Mouse (Mus musculus) liver, embryonic 14.5 days (tissue): ENCODE measurements around the gene N4bp3. TPM values are rescaled to one million over a fixed set of nuclear protein-coding genes. Genes with fewer than 3 reads are reported as not detected.

ENCODE experiments used
- ATAC-seq: fragments of 200-750 bp; cut with Nextera tagmentation; 2 replicates; pipeline ENCODE4 v1.8.0; 2017; ENCODE audit warnings: moderate number of reproducible peaks, mild to moderate bottlenecking, moderate library complexity; ENCODE audit not compliant: insufficient read depth
- DNase-seq, 3 experiments: peaks; one replicate each; pipeline ENCODE4 v3.0.0-alpha.2; 2012 to 2013; ENCODE audit warnings: low read depth in 3 of 3, low spot score in 3 of 3
- H3K27ac ChIP-seq: fragments of 300-500 bp; sonication (generic); 2 replicates; pipeline ENCODE4 v1.5.1; 2014; ENCODE audit warnings: moderate library complexity, mild to moderate bottlenecking, control low read depth, inconsistent platforms
- H3K27me3 ChIP-seq: fragments of 300-500 bp; sonication (generic); 2 replicates; pipeline ENCODE4 v1.6.1; 2014; ENCODE audit warnings: mild to moderate bottlenecking, low read length, moderate library complexity; ENCODE audit not compliant: control insufficient read depth, insufficient read depth
- H3K36me3 ChIP-seq: fragments of 300-500 bp; sonication (generic); replicated peaks from 2 replicates; pipeline ENCODE4 v1.6.1; 2014; ENCODE audit warnings: low read depth; ENCODE audit not compliant: control insufficient read depth, insufficient read depth
- H3K4me1 ChIP-seq, 2 experiments: fragments of 200-500 bp in 1 of 2; fragments of 300-500 bp in 1 of 2; sonication (generic) in 1 of 2; replicated peaks; 2 replicates each; pipeline ENCODE4 v1.6.1; 2012 to 2014; ENCODE audit warnings: antibody characterized with exemption in 1 of 2, inconsistent platforms in 1 of 2, low read length in 1 of 2; ENCODE audit not compliant: control insufficient read depth in 2 of 2, insufficient read depth in 2 of 2
- H3K4me2 ChIP-seq: fragments of 300-500 bp; sonication (generic); 2 replicates; pipeline ENCODE4 v1.6.1; 2014; ENCODE audit warnings: low read depth, mild to moderate bottlenecking, control low read depth, moderate library complexity
- H3K4me3 ChIP-seq, 2 experiments: fragments of 200-500 bp in 1 of 2; fragments of 300-500 bp in 1 of 2; sonication (generic) in 1 of 2; 2 replicates each; pipeline ENCODE4 v1.5.1; 2012 to 2014; ENCODE audit warnings: low read depth in 2 of 2, low read length in 2 of 2, mild to moderate bottlenecking in 2 of 2, control low read depth in 1 of 2, inconsistent platforms in 1 of 2, moderate library complexity in 1 of 2; ENCODE audit not compliant: insufficient read depth in 1 of 2
- H3K9ac ChIP-seq: fragments of 300-500 bp; sonication (generic); replicated peaks from 2 replicates; pipeline ENCODE4 v1.6.1; 2014; ENCODE audit warnings: mild to moderate bottlenecking, control low read depth, moderate library complexity
- H3K9me3 ChIP-seq: fragments of 300-500 bp; sonication (generic); 2 replicates; pipeline ENCODE4 v1.6.1; 2016; ENCODE audit warnings: low read length, mixed read lengths; ENCODE audit not compliant: control insufficient read depth
- CTCF ChIP-seq: IDR thresholded peaks from 2 replicates; pipeline ENCODE4 v1.5.1; 2016; ENCODE audit warnings: antibody characterized with exemption, low read depth, control low read depth
- EP300 ChIP-seq: IDR thresholded peaks from 2 replicates; pipeline ENCODE4 v1.6.1; 2016; ENCODE audit warnings: antibody characterized with exemption, low read depth
- WGBS: fragments of 180-500 bp; shearing (Covaris S2); extraction: QIAGEN DNeasy Blood & Tissue Kit; methylation state at CpG from one replicate; pipeline ENCODE4 v1.1.7; 2014; ENCODE audit not compliant: insufficient replicate concordance; 5-methylcytosine and 5-hydroxymethylcytosine counted together
- polyA plus RNA-seq, 2 experiments: library from polyadenylated mRNA; depleted of rRNA in 1 of 2; stranded (reverse) in 1 of 2; unstranded in 1 of 2; fragments of >200 nt; fragmentation: Nextera tagmentation in 1 of 2; extraction: Ambion mirVana in 1 of 2; gene quantifications; 2 replicates each; pipeline versions ENCODE4 v1.2.1 to v1.2.3; 2012 to 2014

N4bp3 gene
- polyA plus RNA-seq, 2 experiments, result 1.2 to 1.7 TPM

DNA sequence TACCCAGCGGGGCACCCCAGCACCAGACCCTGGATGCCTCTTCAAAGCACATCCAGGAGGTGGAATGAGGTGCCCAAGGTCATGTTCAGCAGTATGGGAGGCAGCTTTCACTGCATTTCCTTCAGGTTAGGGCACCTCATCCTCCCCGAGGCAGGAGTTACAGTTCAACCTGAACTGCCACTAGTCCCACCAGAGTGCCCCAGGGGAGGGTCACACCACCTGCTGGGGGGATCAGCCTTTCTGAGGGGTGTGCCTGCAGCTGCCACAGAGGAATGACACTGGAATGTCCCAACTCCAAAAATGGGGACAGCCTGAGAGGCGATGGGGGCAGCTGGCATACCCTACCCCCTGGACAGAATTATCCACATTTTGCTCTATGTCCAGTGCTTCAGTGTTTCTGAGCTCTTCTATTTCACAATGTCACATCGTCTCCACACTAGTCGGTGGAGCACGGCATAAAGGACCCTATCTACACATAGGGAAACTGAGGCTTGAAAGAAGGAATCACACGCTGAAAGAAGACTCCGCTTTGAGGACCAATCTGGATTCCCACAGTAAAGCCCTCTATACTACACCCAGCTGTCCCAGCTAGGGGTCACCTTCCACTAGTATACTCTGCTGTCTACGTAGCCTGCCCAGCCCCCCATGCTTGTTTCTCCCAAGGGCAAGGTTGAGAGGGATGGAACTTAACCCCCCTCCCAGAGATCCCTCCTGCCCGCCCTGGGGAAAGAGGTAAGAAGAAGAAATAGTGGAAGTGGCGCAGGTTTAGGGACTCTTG, 1.3 kb downstream of the N4bp3 start:
- Histone ChIP-seq H3K4me1 (0 out of 4 replicates have a peak, but pooled peaks cover 0 to 2% of the 10 kb centered on the region in 2 experiments), H3K27me3 (peaks cover 26% of the 10 kb centered on the region), H3K4me3 (peak overlapping the region; percentile 54 to 58; a peak in 3 of 4 replicates), H3K4me2 (peak overlapping the region; percentile 69), H3K9me3 (no peaks in the 10 kb centered on the region), H3K27ac (no peak overlapping the region), H3K9ac (no peak overlapping the region; the same call in 1 of the 2 replicates), H3K36me3 (no peaks in the 10 kb centered on the region)
- DNase-seq (no peak), ATAC-seq (no peak)
- WGBS, result 28% methylated on average over 11 of the region's 11 CpGs
- TF ChIP-seq CTCF (no peak), EP300 (no peak)

- TF ChIP-seq CTCF (no peak), EP300 (no peak)
- Histone ChIP-seq H3K4me1 (0 out of 4 replicates have a peak, but pooled peaks cover 0 to 2% of the 10 kb centered on the region in 2 experiments), H3K27me3 (peaks cover 26% of the 10 kb centered on the region), H3K4me3 (no peak overlapping the region), H3K9ac (no peak overlapping the region), H3K36me3 (no peaks in the 10 kb centered on the region), H3K4me2 (no peak overlapping the region), H3K9me3 (no peaks in the 10 kb centered on the region), H3K27ac (no peak overlapping the region)
- ATAC-seq (no peak), DNase-seq (no peak)
- WGBS, result 44% methylated on average over 3 of the region's 3 CpGs
Measured at GRCm38 (mm10) chr11:51648566-51648965, 2.1 kb downstream of the N4bp3 start.

- WGBS, result 34% methylated on average over 15 of the region's 15 CpGs
- H3K4me2 ChIP-seq, result no peak overlapping the region
- peaks cover 26% of the 10 kb centered on the region for H3K27me3 ChIP-seq
- 0 out of 4 replicates have a peak, but pooled peaks cover 0 to 2% of the 10 kb centered on the region in 2 experiments for H3K4me1 ChIP-seq
- no peak overlapping the region for H3K4me3 ChIP-seq
- DNase-seq, result no peak
- TF ChIP-seq EP300 (no peak), CTCF (no peak)
- H3K9me3 ChIP-seq, result no peaks in the 10 kb centered on the region
- H3K9ac ChIP-seq, result no peak overlapping the region
- no peak overlapping the region for H3K27ac ChIP-seq
- H3K36me3 ChIP-seq, result no peaks in the 10 kb centered on the region
- no peak for ATAC-seq
Measured at GRCm38 (mm10) chr11:51646751-51647667, 3.6 kb downstream of the N4bp3 start.

- Histone ChIP-seq H3K9me3 (no peaks in the 10 kb centered on the region), H3K27me3 (peaks cover 20% of the 10 kb centered on the region), H3K9ac (no peak overlapping the region), H3K27ac (no peak overlapping the region), H3K4me3 (no peak overlapping the region), H3K4me1 (0 out of 4 replicates have a peak, but pooled peaks cover 0 to 2% of the 10 kb centered on the region in 2 experiments), H3K4me2 (no peak overlapping the region), H3K36me3 (no peaks in the 10 kb centered on the region)
- ATAC-seq, result no peak
- 59% methylated on average over 7 of the region's 7 CpGs for WGBS
- no peak for TF ChIP-seq CTCF
- no peak for TF ChIP-seq EP300
- no peak for DNase-seq
Measured at GRCm38 (mm10) chr11:51646245-51646644, 4.4 kb downstream of the N4bp3 start.

DNA sequence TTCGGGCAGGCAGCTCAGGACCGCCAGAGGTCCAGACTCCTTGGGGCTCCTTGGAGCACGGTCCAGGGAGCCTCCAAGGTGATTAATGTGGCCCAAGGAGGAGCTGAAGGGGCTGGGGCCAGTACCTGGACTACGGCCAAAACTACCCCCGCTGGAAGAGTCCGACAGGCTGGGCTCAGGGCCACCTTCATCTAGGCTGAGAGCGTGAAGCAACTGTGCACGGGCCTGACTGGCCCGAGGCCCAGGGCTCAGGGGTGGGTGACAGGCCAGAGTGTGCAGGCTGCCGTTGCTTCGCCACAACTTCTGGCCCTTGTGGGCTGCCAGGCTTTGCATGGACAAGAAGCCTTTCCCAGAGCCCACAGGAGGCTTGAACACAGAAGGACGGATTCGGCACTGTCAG, 5.3 kb downstream of the N4bp3 start:
- H3K4me2 ChIP-seq, result no peak overlapping the region
- ATAC-seq (no peak), DNase-seq (no peak)
- H3K27ac ChIP-seq, result no peak overlapping the region
- no peaks in the 10 kb centered on the region for H3K36me3 ChIP-seq
- TF ChIP-seq EP300 (no peak), CTCF (no peak)
- H3K4me1 ChIP-seq, result 0 out of 4 replicates have a peak, but pooled peaks cover 0 to 2% of the 10 kb centered on the region in 2 experiments
- peaks cover 10% of the 10 kb centered on the region for H3K27me3 ChIP-seq
- 78% methylated on average over 13 of the region's 13 CpGs for WGBS
- no peak overlapping the region for H3K4me3 ChIP-seq
- H3K9me3 ChIP-seq, result no peaks in the 10 kb centered on the region
- no peak overlapping the region for H3K9ac ChIP-seq
